Mouse (Mus musculus): Measurements from ENCODE around the gene Rgs9. TPM values are rescaled to one million over a fixed set of nuclear protein-coding genes. Genes with fewer than 3 reads are reported as not detected.
"Not testable (repeated sequence)": the region's sequence is repeated elsewhere in the genome, so short reads cannot be mapped to it uniquely, and the experiment has no call there.

The Rgs9 gene
- polyA plus RNA-seq (2015; fragmentation: Nextera tagmentation; extraction: Ambion mirVana): 0.73 and 1.1 TPM in 2 replicates

DNA sequence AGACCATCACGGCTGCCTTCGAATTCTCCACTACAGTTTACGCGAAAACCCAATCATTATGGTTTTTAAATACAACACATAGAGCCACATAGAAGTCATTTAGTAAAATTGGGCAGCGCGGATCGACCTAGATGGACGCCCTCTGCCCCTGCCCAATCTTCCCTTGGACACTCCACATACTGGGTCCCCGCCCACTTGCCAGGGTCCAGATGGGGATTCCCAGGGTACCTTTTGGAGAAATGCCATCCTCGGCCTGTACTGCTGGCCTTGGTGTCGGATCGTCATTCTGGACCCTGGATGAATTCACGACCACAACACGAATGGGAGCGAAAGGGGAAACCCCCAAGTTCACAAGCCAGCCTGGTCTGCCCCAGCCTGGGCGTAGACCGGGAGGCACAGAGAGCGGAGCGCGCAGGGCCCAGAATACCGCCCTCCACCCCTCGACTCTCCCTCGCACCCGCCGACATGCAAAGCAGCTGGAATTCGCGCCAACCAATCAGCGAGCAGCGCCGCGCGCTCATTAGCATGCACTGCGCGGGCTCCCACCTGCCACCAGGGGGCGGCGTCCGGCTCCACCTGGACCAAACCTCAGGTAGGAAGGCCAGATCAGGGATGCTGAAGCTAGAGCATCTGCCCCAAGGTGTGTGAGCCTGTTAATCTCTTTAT lies at the start of gene Rgs9:
Gene Rgs9 (minus strand): TSS at position 420 of the 666 bp plus-strand sequence.
- H3K9me3 ChIP-seq (ENCODE audit: control insufficient read depth, low read length): no peaks in the 10 kb centered on the region
- ATAC-seq (ENCODE audit: low FRiP score, low TSS enrichment) (peak; percentile 96), DNase-seq (ENCODE audit: low spot score) (peak; percentile 96)
- H3K4me3 ChIP-seq (ENCODE audit: low read depth, low read length): peak within 1 kb of the TSS; percentile 35
- H3K27me3 ChIP-seq (ENCODE audit: control insufficient read depth, insufficient read depth, low read length): no peaks in the 10 kb centered on the region
- 4% methylated on average over 37 of the region's 37 CpGs for WGBS
- no peak within 1 kb of the TSS for H3K27ac ChIP-seq (replicated peaks)
- no peaks in the 10 kb centered on the region for H3K4me1 ChIP-seq (replicated peaks; ENCODE audit: control insufficient read depth, insufficient read depth)
- TF ChIP-seq CTCF (IDR thresholded peaks at IDR 0.05; ENCODE audit: low read depth): peak; percentile 99
- TF ChIP-seq EP300 (optimal IDR thresholded peaks at IDR 0.05): no peak
- H3K4me2 ChIP-seq (replicated peaks; ENCODE audit: low read depth): peak within 1 kb of the TSS; percentile 69
- H3K9ac ChIP-seq (ENCODE audit: low read length): peak within 1 kb of the TSS; percentile 48; the same call in 1 of the 2 replicates
- no peaks in the 10 kb centered on the region for H3K36me3 ChIP-seq (ENCODE audit: control insufficient read depth, insufficient read depth, low read length)

- Histone ChIP-seq H3K27ac (replicated peaks) (peak overlapping the region; percentile 81), H3K9ac (ENCODE audit: low read length) (no peak overlapping the region), H3K36me3 (ENCODE audit: control insufficient read depth, insufficient read depth, low read length) (no peaks in the 10 kb centered on the region), H3K4me1 (replicated peaks; ENCODE audit: control insufficient read depth, insufficient read depth) (peaks cover 12% of the 10 kb centered on the region), H3K4me3 (ENCODE audit: low read depth, low read length) (no peak overlapping the region), H3K9me3 (ENCODE audit: control insufficient read depth, low read length) (no peaks in the 10 kb centered on the region), H3K4me2 (replicated peaks; ENCODE audit: low read depth) (peak overlapping the region; percentile 29; the same call in 1 of the 2 replicates), H3K27me3 (ENCODE audit: control insufficient read depth, insufficient read depth, low read length) (no peaks in the 10 kb centered on the region)
- no peak for TF ChIP-seq EP300 (optimal IDR thresholded peaks at IDR 0.05)
- no peak for TF ChIP-seq CTCF (IDR thresholded peaks at IDR 0.05; ENCODE audit: low read depth)
- 8% methylated on average over 10 of the region's 10 CpGs for WGBS
- peak; percentile 31; the same call in 1 of the 2 replicates for ATAC-seq (ENCODE audit: low FRiP score, low TSS enrichment)
- peak; percentile 83 for DNase-seq (ENCODE audit: low spot score)
Measured at GRCm38 (mm10) chr11:109347242-109347959, 49.5 kb upstream of the Rgs9 start.

GRCm38 (mm10) chr11:109343991-109344599 lies 46.2 kb upstream of the Rgs9 start:
- WGBS: 26% methylated on average over 10 of the region's 10 CpGs

GRCm38 (mm10) chr11:109343558-109343957 lies 45.6 kb upstream of the Rgs9 start:
- peaks cover 12% of the 10 kb centered on the region for H3K4me1 ChIP-seq (replicated peaks; ENCODE audit: control insufficient read depth, insufficient read depth)
- no peak overlapping the region for H3K4me2 ChIP-seq (replicated peaks; ENCODE audit: low read depth)
- no peaks in the 10 kb centered on the region for H3K9me3 ChIP-seq (ENCODE audit: control insufficient read depth, low read length)
- H3K9ac ChIP-seq (ENCODE audit: low read length): no peak overlapping the region
- H3K4me3 ChIP-seq (ENCODE audit: low read depth, low read length): no peak overlapping the region
- H3K27me3 ChIP-seq (ENCODE audit: control insufficient read depth, insufficient read depth, low read length): no peaks in the 10 kb centered on the region
- H3K27ac ChIP-seq (replicated peaks): peak overlapping the region; percentile 61
- ATAC-seq (ENCODE audit: low FRiP score, low TSS enrichment) (no peak), DNase-seq (ENCODE audit: low spot score) (no peak)
- H3K36me3 ChIP-seq (ENCODE audit: control insufficient read depth, insufficient read depth, low read length): no peaks in the 10 kb centered on the region
- WGBS: 49% methylated on average over 7 of the region's 7 CpGs
- TF ChIP-seq CTCF (IDR thresholded peaks at IDR 0.05; ENCODE audit: low read depth) (no peak), EP300 (optimal IDR thresholded peaks at IDR 0.05) (no peak)

More at GRCm38 (mm10) chr11:109343991-109344599, 46.2 kb upstream of the Rgs9 start:
- ATAC-seq (ENCODE audit: low FRiP score, low TSS enrichment) (peak; percentile 39; the same call in 1 of the 2 replicates), DNase-seq (ENCODE audit: low spot score) (peak; percentile 77)
- H3K27me3 ChIP-seq (ENCODE audit: control insufficient read depth, insufficient read depth, low read length): no peaks in the 10 kb centered on the region
- H3K27ac ChIP-seq (replicated peaks): peak overlapping the region; percentile 61
- no peaks in the 10 kb centered on the region for H3K36me3 ChIP-seq (ENCODE audit: control insufficient read depth, insufficient read depth, low read length)
- no peak overlapping the region for H3K4me3 ChIP-seq (ENCODE audit: low read depth, low read length)
- no peaks in the 10 kb centered on the region for H3K9me3 ChIP-seq (ENCODE audit: control insufficient read depth, low read length)
- H3K4me2 ChIP-seq (replicated peaks; ENCODE audit: low read depth): no peak overlapping the region
- peaks cover 12% of the 10 kb centered on the region for H3K4me1 ChIP-seq (replicated peaks; ENCODE audit: control insufficient read depth, insufficient read depth)
- TF ChIP-seq EP300 (optimal IDR thresholded peaks at IDR 0.05) (no peak), CTCF (IDR thresholded peaks at IDR 0.05; ENCODE audit: low read depth) (peak; percentile 74)
- H3K9ac ChIP-seq (ENCODE audit: low read length): no peak overlapping the region

DNA sequence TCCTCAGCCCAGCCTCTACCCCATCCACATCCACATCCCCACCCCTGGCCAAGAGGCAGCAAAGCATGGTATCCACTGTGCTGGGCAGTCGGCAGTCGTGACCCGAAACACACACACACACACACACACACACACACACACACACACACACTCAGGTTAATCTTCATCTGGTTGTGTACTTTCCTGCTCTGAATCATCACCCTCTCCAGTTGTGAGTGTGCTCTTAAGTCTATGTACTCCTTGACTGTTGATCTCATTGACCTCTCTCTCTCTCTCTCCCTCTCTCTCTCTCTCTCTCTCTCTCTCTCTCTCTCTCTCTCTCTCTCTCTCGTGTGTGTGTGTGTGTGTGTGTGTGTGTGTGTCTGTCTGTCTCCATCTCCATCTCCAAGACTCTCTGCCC lies 44.7 kb upstream of the Rgs9 start:
- H3K9me3 ChIP-seq (ENCODE audit: control insufficient read depth, low read length); H3K4me2 ChIP-seq (replicated peaks; ENCODE audit: low read depth); H3K36me3 ChIP-seq (ENCODE audit: control insufficient read depth, insufficient read depth, low read length); H3K4me3 ChIP-seq (ENCODE audit: low read depth, low read length); H3K9ac ChIP-seq (ENCODE audit: low read length); H3K4me1 ChIP-seq (replicated peaks; ENCODE audit: control insufficient read depth, insufficient read depth); DNase-seq (ENCODE audit: low spot score); H3K27me3 ChIP-seq (ENCODE audit: control insufficient read depth, insufficient read depth, low read length); H3K27ac ChIP-seq (replicated peaks): not testable (repeated sequence)
- 91% methylated on average over 3 of the region's 4 CpGs for WGBS
- peak; percentile 19; the same call in 1 of the 2 replicates for ATAC-seq (ENCODE audit: low FRiP score, low TSS enrichment)
